Mouse (Mus musculus): ENCODE data around the gene Hpn. TPM values are rescaled to one million over a fixed set of nuclear protein-coding genes. Genes with fewer than 3 reads are reported as not detected.

Gene Hpn
- polyA plus RNA-seq, 1 experiment from 2014 or later: 2.2 TPM

GRCm38 (mm10) chr7:31148086-31148485, 33.0 kb upstream of the Hpn start:
- H3K36me3 ChIP-seq (ENCODE audit: control insufficient read depth, insufficient read depth, low read length): peaks cover 5% of the 10 kb centered on the region
- DNase-seq (ENCODE audit: low spot score) (no peak), ATAC-seq (ENCODE audit: insufficient number of reproducible peaks, low FRiP score, low TSS enrichment, low read depth) (no peak)
- 73% methylated on average over 3 of the region's 3 CpGs for WGBS
- no peaks in the 10 kb centered on the region for H3K9me3 ChIP-seq (ENCODE audit: control insufficient read depth, low read length)
- H3K4me3 ChIP-seq (ENCODE audit: low read depth, low read length): peak overlapping the region; percentile 91; the same call in 1 of the 2 replicates
- H3K4me2 ChIP-seq (ENCODE audit: low read depth, severe bottlenecking): peak overlapping the region; percentile 76
- peaks cover 21% of the 10 kb centered on the region for H3K4me1 ChIP-seq (ENCODE audit: control insufficient read depth, insufficient read depth, low read length)
- no peak overlapping the region for H3K9ac ChIP-seq (ENCODE audit: low read length)
- no peaks in the 10 kb centered on the region for H3K27me3 ChIP-seq (ENCODE audit: control insufficient read depth, insufficient read depth, low read length)
- H3K27ac ChIP-seq (replicated peaks; ENCODE audit: low read depth, low read length): peak overlapping the region; percentile 65; the same call in 1 of the 2 replicates

- 31% methylated on average over 12 of the region's 12 CpGs for WGBS
- Histone ChIP-seq H3K4me3 (ENCODE audit: low read depth, low read length) (no peak overlapping the region), H3K4me1 (ENCODE audit: control insufficient read depth, insufficient read depth, low read length) (peaks cover 13% of the 10 kb centered on the region), H3K27ac (replicated peaks; ENCODE audit: low read depth, low read length) (no peak overlapping the region), H3K9me3 (ENCODE audit: control insufficient read depth, low read length) (no peaks in the 10 kb centered on the region), H3K27me3 (ENCODE audit: control insufficient read depth, insufficient read depth, low read length) (no peaks in the 10 kb centered on the region), H3K9ac (ENCODE audit: low read length) (no peak overlapping the region), H3K4me2 (ENCODE audit: low read depth, severe bottlenecking) (no peak overlapping the region), H3K36me3 (ENCODE audit: control insufficient read depth, insufficient read depth, low read length) (peaks cover 27% of the 10 kb centered on the region)
- ATAC-seq (ENCODE audit: insufficient number of reproducible peaks, low FRiP score, low TSS enrichment, low read depth): no peak
- DNase-seq (ENCODE audit: low spot score): no peak
These were observed 30.6 kb upstream of the Hpn start for GRCm38 (mm10) chr7:31145596-31146160.

GRCm38 (mm10) chr7:31144886-31145285, 29.8 kb upstream of the Hpn start:
- ATAC-seq (ENCODE audit: insufficient number of reproducible peaks, low FRiP score, low TSS enrichment, low read depth) (no peak), DNase-seq (ENCODE audit: low spot score) (no peak)
- Histone ChIP-seq H3K36me3 (ENCODE audit: control insufficient read depth, insufficient read depth, low read length) (peaks cover 32% of the 10 kb centered on the region), H3K27ac (replicated peaks; ENCODE audit: low read depth, low read length) (no peak overlapping the region), H3K9ac (ENCODE audit: low read length) (no peak overlapping the region), H3K4me2 (ENCODE audit: low read depth, severe bottlenecking) (no peak overlapping the region), H3K9me3 (ENCODE audit: control insufficient read depth, low read length) (no peaks in the 10 kb centered on the region), H3K27me3 (ENCODE audit: control insufficient read depth, insufficient read depth, low read length) (no peaks in the 10 kb centered on the region), H3K4me1 (ENCODE audit: control insufficient read depth, insufficient read depth, low read length) (peaks cover 13% of the 10 kb centered on the region), H3K4me3 (ENCODE audit: low read depth, low read length) (no peak overlapping the region)
- WGBS: 95% methylated on average over 16 of the region's 16 CpGs

GRCm38 (mm10) chr7:31140941-31141340, 25.9 kb upstream of the Hpn start:
- Histone ChIP-seq H3K9ac (ENCODE audit: low read length) (no peak overlapping the region), H3K4me3 (ENCODE audit: low read depth, low read length) (no peak overlapping the region), H3K4me1 (ENCODE audit: control insufficient read depth, insufficient read depth, low read length) (no peaks in the 10 kb centered on the region), H3K27me3 (ENCODE audit: control insufficient read depth, insufficient read depth, low read length) (no peaks in the 10 kb centered on the region), H3K36me3 (ENCODE audit: control insufficient read depth, insufficient read depth, low read length) (peaks cover 61% of the 10 kb centered on the region), H3K4me2 (ENCODE audit: low read depth, severe bottlenecking) (no peak overlapping the region), H3K27ac (replicated peaks; ENCODE audit: low read depth, low read length) (no peak overlapping the region), H3K9me3 (ENCODE audit: control insufficient read depth, low read length) (no peaks in the 10 kb centered on the region)
- ATAC-seq (ENCODE audit: insufficient number of reproducible peaks, low FRiP score, low TSS enrichment, low read depth): no peak
- WGBS: 94% methylated on average over 10 of the region's 10 CpGs
- DNase-seq (ENCODE audit: low spot score): no peak

- peaks cover 68% of the 10 kb centered on the region for H3K36me3 ChIP-seq (ENCODE audit: control insufficient read depth, insufficient read depth, low read length)
- DNase-seq (ENCODE audit: low spot score) (no peak), ATAC-seq (ENCODE audit: insufficient number of reproducible peaks, low FRiP score, low TSS enrichment, low read depth) (no peak)
- no peak overlapping the region for H3K4me3 ChIP-seq (ENCODE audit: low read depth, low read length)
- no peaks in the 10 kb centered on the region for H3K4me1 ChIP-seq (ENCODE audit: control insufficient read depth, insufficient read depth, low read length)
- no peaks in the 10 kb centered on the region for H3K27me3 ChIP-seq (ENCODE audit: control insufficient read depth, insufficient read depth, low read length)
- no peak overlapping the region for H3K4me2 ChIP-seq (ENCODE audit: low read depth, severe bottlenecking)
- H3K9me3 ChIP-seq (ENCODE audit: control insufficient read depth, low read length): no peaks in the 10 kb centered on the region
- 89% methylated on average over 4 of the region's 4 CpGs for WGBS
- H3K9ac ChIP-seq (ENCODE audit: low read length): no peak overlapping the region
- no peak overlapping the region for H3K27ac ChIP-seq (replicated peaks; ENCODE audit: low read depth, low read length)
These were observed 25.2 kb upstream of the Hpn start for GRCm38 (mm10) chr7:31140302-31140701.

GRCm38 (mm10) chr7:31139765-31140164, 24.7 kb upstream of the Hpn start:
- Histone ChIP-seq H3K9ac (ENCODE audit: low read length) (no peak overlapping the region), H3K36me3 (ENCODE audit: control insufficient read depth, insufficient read depth, low read length) (peaks cover 69% of the 10 kb centered on the region), H3K4me3 (ENCODE audit: low read depth, low read length) (no peak overlapping the region), H3K27me3 (ENCODE audit: control insufficient read depth, insufficient read depth, low read length) (no peaks in the 10 kb centered on the region), H3K4me1 (ENCODE audit: control insufficient read depth, insufficient read depth, low read length) (no peaks in the 10 kb centered on the region), H3K27ac (replicated peaks; ENCODE audit: low read depth, low read length) (no peak overlapping the region), H3K4me2 (ENCODE audit: low read depth, severe bottlenecking) (no peak overlapping the region), H3K9me3 (ENCODE audit: control insufficient read depth, low read length) (no peaks in the 10 kb centered on the region)
- ATAC-seq (ENCODE audit: insufficient number of reproducible peaks, low FRiP score, low TSS enrichment, low read depth) (no peak), DNase-seq (ENCODE audit: low spot score) (peak; percentile 69)
- WGBS: 75% methylated on average over 5 of the region's 5 CpGs

GRCm38 (mm10) chr7:31135717-31136116, 20.6 kb upstream of the Hpn start:
- H3K36me3 ChIP-seq (ENCODE audit: control insufficient read depth, insufficient read depth, low read length): peaks cover 69% of the 10 kb centered on the region
- H3K4me1 ChIP-seq (ENCODE audit: control insufficient read depth, insufficient read depth, low read length): no peaks in the 10 kb centered on the region
- H3K27me3 ChIP-seq (ENCODE audit: control insufficient read depth, insufficient read depth, low read length): no peaks in the 10 kb centered on the region
- no peak overlapping the region for H3K9ac ChIP-seq (ENCODE audit: low read length)
- DNase-seq (ENCODE audit: low spot score): no peak
- ATAC-seq (ENCODE audit: insufficient number of reproducible peaks, low FRiP score, low TSS enrichment, low read depth): no peak
- H3K4me2 ChIP-seq (ENCODE audit: low read depth, severe bottlenecking): no peak overlapping the region
- no peak overlapping the region for H3K4me3 ChIP-seq (ENCODE audit: low read depth, low read length)
- 99% methylated on average over 10 of the region's 10 CpGs for WGBS
- no peak overlapping the region for H3K27ac ChIP-seq (replicated peaks; ENCODE audit: low read depth, low read length)
- no peaks in the 10 kb centered on the region for H3K9me3 ChIP-seq (ENCODE audit: control insufficient read depth, low read length)

GRCm38 (mm10) chr7:31131866-31132265, 16.8 kb upstream of the Hpn start:
- Histone ChIP-seq H3K27me3 (ENCODE audit: control insufficient read depth, insufficient read depth, low read length) (peaks cover 11% of the 10 kb centered on the region), H3K9me3 (ENCODE audit: control insufficient read depth, low read length) (no peaks in the 10 kb centered on the region), H3K4me1 (ENCODE audit: control insufficient read depth, insufficient read depth, low read length) (peaks cover 4% of the 10 kb centered on the region; the same call in 1 of the 2 replicates), H3K27ac (replicated peaks; ENCODE audit: low read depth, low read length) (no peak overlapping the region), H3K36me3 (ENCODE audit: control insufficient read depth, insufficient read depth, low read length) (peaks cover 49% of the 10 kb centered on the region), H3K4me3 (ENCODE audit: low read depth, low read length) (no peak overlapping the region), H3K4me2 (ENCODE audit: low read depth, severe bottlenecking) (no peak overlapping the region), H3K9ac (ENCODE audit: low read length) (no peak overlapping the region)
- 93% methylated on average over 4 of the region's 4 CpGs for WGBS
- DNase-seq (ENCODE audit: low spot score) (no peak), ATAC-seq (ENCODE audit: insufficient number of reproducible peaks, low FRiP score, low TSS enrichment, low read depth) (no peak)

- no peak overlapping the region for H3K9ac ChIP-seq (ENCODE audit: low read length)
- H3K27me3 ChIP-seq (ENCODE audit: control insufficient read depth, insufficient read depth, low read length): peaks cover 21% of the 10 kb centered on the region
- no peak overlapping the region for H3K4me2 ChIP-seq (ENCODE audit: low read depth, severe bottlenecking)
- no peak overlapping the region for H3K4me3 ChIP-seq (ENCODE audit: low read depth, low read length)
- DNase-seq (ENCODE audit: low spot score): peak; percentile 54
- H3K27ac ChIP-seq (replicated peaks; ENCODE audit: low read depth, low read length): no peak overlapping the region
- ATAC-seq (ENCODE audit: insufficient number of reproducible peaks, low FRiP score, low TSS enrichment, low read depth): no peak
- WGBS: 40% methylated on average over 4 of the region's 4 CpGs
- H3K4me1 ChIP-seq (ENCODE audit: control insufficient read depth, insufficient read depth, low read length): peaks cover 4% of the 10 kb centered on the region; the same call in 1 of the 2 replicates
- H3K36me3 ChIP-seq (ENCODE audit: control insufficient read depth, insufficient read depth, low read length): peaks cover 42% of the 10 kb centered on the region
- H3K9me3 ChIP-seq (ENCODE audit: control insufficient read depth, low read length): no peaks in the 10 kb centered on the region
These were observed 15.8 kb upstream of the Hpn start for GRCm38 (mm10) chr7:31130841-31131240.

Data from limb, embryonic 11.5 days (tissue).